Mouse (Mus musculus): ENCODE measurements around the gene Ly86.

DNA sequence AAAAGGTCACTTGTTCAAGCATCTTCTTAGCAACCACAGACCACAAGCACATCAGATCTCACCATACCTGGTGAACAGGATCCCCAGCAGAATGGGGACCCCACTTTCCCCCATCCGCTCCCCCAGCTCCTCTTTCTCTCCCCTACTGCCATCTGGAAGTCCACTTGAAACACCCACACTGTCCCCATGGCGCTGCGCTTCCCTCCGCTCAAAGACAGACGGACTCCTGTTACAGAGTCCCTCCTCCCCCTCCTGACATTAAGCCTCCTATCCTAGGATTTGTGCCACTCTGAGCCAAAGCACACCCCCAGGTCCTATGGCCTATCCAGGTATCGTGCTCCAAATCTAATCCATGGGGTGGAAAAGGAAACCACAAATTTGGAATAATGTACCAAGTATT lies 79.9 kb downstream of the Ly86 start:
- TF ChIP-seq CTCF (IDR thresholded peaks at IDR 0.05; ENCODE audit: low read depth, low read length) (no peak), POLR2A (IDR thresholded peaks at IDR 0.05; ENCODE audit: extremely low read depth, insufficient read depth, low read length) (no peak)
